ENCODE assay signal across 8 mouse cellular contexts in genomic region chr4:134252911-134253721, GRCm38 (mm10). TPM values are rescaled to one million over a fixed set of nuclear protein-coding genes. Genes with fewer than 3 reads are reported as not detected.
DNase-seq lines count a peak whose midpoint lies in the region; ATAC-seq lines count a peak whose summit lies in the region.

No protein-coding gene starts in this region.

- 15% methylated on average over 15 of the region's 15 CpGs for WGBS in embryonic facial prominence, embryonic 14.5 days
- WGBS in midbrain, embryonic 13.5 days: 7% methylated on average over 15 of the region's 15 CpGs

- H3K4me2 ChIP-seq in embryonic facial prominence, embryonic 14.5 days (ENCODE audit: low read depth, low read length): peak overlapping the region; percentile 93
- H3K4me2 ChIP-seq in midbrain, embryonic 13.5 days (replicated peaks): 0 out of 2 replicates have a peak overlapping the region, but pooled peaks have one; percentile 7

- intact Hi-C loops in heart, postnatal 10 days (cut with DNase I): no loop called here

- H3K36me3 ChIP-seq in embryonic facial prominence, embryonic 14.5 days (ENCODE audit: control insufficient read depth, insufficient read depth, low read length): no peaks in the 10 kb centered on the region
- no peaks in the 10 kb centered on the region for H3K36me3 ChIP-seq in midbrain, embryonic 13.5 days

- DNase-seq in heart, adult 11 months: peak; percentile 91
- DNase-seq in heart, postnatal 10 days: no peak
- no peak for DNase-seq in embryonic facial prominence, embryonic 14.5 days (ENCODE audit: low spot score)
- peak; percentile 36 to 38 for DNase-seq in kidney, adult 8-10 months
- no peak for DNase-seq in cerebellum, postnatal 10 days
- DNase-seq in B cell, adult 2 months: no peak
- no peak for DNase-seq in ovary, adult 18-20 months (ENCODE audit: low spot score)

- no peaks in the 10 kb centered on the region for H3K9me3 ChIP-seq in embryonic facial prominence, embryonic 14.5 days (ENCODE audit: control insufficient read depth, low read length)
- H3K9me3 ChIP-seq in midbrain, embryonic 13.5 days: no peaks in the 10 kb centered on the region

- peak overlapping the region; percentile 54 for H3K4me3 ChIP-seq in embryonic facial prominence, embryonic 14.5 days (ENCODE audit: low read depth, low read length)
- H3K4me3 ChIP-seq in midbrain, embryonic 13.5 days (replicated peaks): peak overlapping the region; percentile 54

- H3K9ac ChIP-seq in embryonic facial prominence, embryonic 14.5 days (ENCODE audit: low read depth, low read length): peak overlapping the region; percentile 43; the same call in 1 of the 2 replicates
- H3K9ac ChIP-seq in midbrain, embryonic 13.5 days (replicated peaks): no peak overlapping the region

- no peak for ATAC-seq in embryonic facial prominence, embryonic 14.5 days (ENCODE audit: low read depth)
- ATAC-seq in midbrain, embryonic 13.5 days: no peak

- H3K27ac ChIP-seq in embryonic facial prominence, embryonic 14.5 days (replicated peaks; ENCODE audit: low read depth, low read length): no peak overlapping the region
- H3K27ac ChIP-seq in midbrain, embryonic 13.5 days: no peak overlapping the region

- peaks cover 75% of the 10 kb centered on the region for H3K27me3 ChIP-seq in embryonic facial prominence, embryonic 14.5 days (replicated peaks; ENCODE audit: control insufficient read depth, insufficient read depth, low read length)
- peaks cover 81% of the 10 kb centered on the region for H3K27me3 ChIP-seq in midbrain, embryonic 13.5 days

- peaks cover 34% of the 10 kb centered on the region for H3K4me1 ChIP-seq in embryonic facial prominence, embryonic 14.5 days (ENCODE audit: control insufficient read depth, insufficient read depth, low read length)
- H3K4me1 ChIP-seq in midbrain, embryonic 13.5 days (replicated peaks): peaks cover 75% of the 10 kb centered on the region

RNA-seq across cellular contexts. Expression of gene Grrp1, which starts 0.8 kb away (rescaled TPM):
- 10 to 100 TPM; 13.5 to 15.2 TPM for total RNA-seq in heart, postnatal 10 days (2021)
- 6.8 and 7.4 TPM in 2 replicates for polyA plus RNA-seq in embryonic facial prominence, embryonic 14.5 days (2014; fragmentation: Nextera tagmentation; extraction: Ambion mirVana)
- polyA plus RNA-seq in midbrain, embryonic 13.5 days (2015; fragmentation: Nextera tagmentation; extraction: Ambion mirVana): 6.2 and 8.1 TPM in 2 replicates

RNA-seq across cellular contexts. Expression of gene Gm30191, which starts 6.4 kb away (rescaled TPM):
- total RNA-seq in heart, postnatal 10 days (2021): not detected
- 0.28 TPM in 1 of 2 replicates, not detected in the other for polyA plus RNA-seq in embryonic facial prominence, embryonic 14.5 days (2014; fragmentation: Nextera tagmentation; extraction: Ambion mirVana)
- not detected in 2 replicates for polyA plus RNA-seq in midbrain, embryonic 13.5 days (2015; fragmentation: Nextera tagmentation; extraction: Ambion mirVana)

RNA-seq across cellular contexts. Expression of gene Zfp593, which starts 7.7 kb away (rescaled TPM):
- total RNA-seq in heart, postnatal 10 days (2021): 1 to 10 TPM; 3.7 to 4.0 TPM
- polyA plus RNA-seq in embryonic facial prominence, embryonic 14.5 days (2014; fragmentation: Nextera tagmentation; extraction: Ambion mirVana): 13.7 and 15.7 TPM in 2 replicates
- polyA plus RNA-seq in midbrain, embryonic 13.5 days (2015; fragmentation: Nextera tagmentation; extraction: Ambion mirVana): 14.9 and 15.6 TPM in 2 replicates

RNA-seq across cellular contexts. Expression of gene E130218I03Rik, which starts 9.7 kb away (rescaled TPM):
- total RNA-seq in heart, postnatal 10 days (2021): not detected
- polyA plus RNA-seq in embryonic facial prominence, embryonic 14.5 days (2014; fragmentation: Nextera tagmentation; extraction: Ambion mirVana): 0.29 and 0.67 TPM in 2 replicates
- polyA plus RNA-seq in midbrain, embryonic 13.5 days (2015; fragmentation: Nextera tagmentation; extraction: Ambion mirVana): 0.17 and 0.62 TPM in 2 replicates

RNA-seq across cellular contexts. Expression of gene Cnksr1, which starts 14.9 kb away (rescaled TPM):
- total RNA-seq in heart, postnatal 10 days (2021): 1 to 10 TPM; 2.3 to 4.4 TPM
- polyA plus RNA-seq in embryonic facial prominence, embryonic 14.5 days (2014; fragmentation: Nextera tagmentation; extraction: Ambion mirVana): 2.4 and 2.6 TPM in 2 replicates
- polyA plus RNA-seq in midbrain, embryonic 13.5 days (2015; fragmentation: Nextera tagmentation; extraction: Ambion mirVana): 0.15 and 0.20 TPM in 2 replicates

Comparison
In these comparisons a context has a peak if more than half of its experiments do, and no peak if none do; other contexts are left out.
1. DNase-seq: peak in heart, adult 11 months (single experiment) and kidney, adult 8-10 months (2 of 2); none in heart, postnatal 10 days (0 of 2), embryonic facial prominence, embryonic 14.5 days (single experiment), cerebellum, postnatal 10 days (0 of 2), B cell, adult 2 months (0 of 2) and ovary, adult 18-20 months (single experiment).